Mouse (Mus musculus) urinary bladder, postnatal 36 days (tissue): ENCODE data around the gene Calm4.
A peak's percentile ranks its signal among the peaks of the same experiment; 100 is the strongest.

ENCODE experiments used
- DNase-seq, 2 experiments: peaks; one replicate each; pipeline ENCODE4 v3.0.0; 2022; ENCODE audit warnings: low spot score in 2 of 2, mixed read lengths in 1 of 2

Calm4 gene

GRCm38 (mm10) chr13:3856252-3856651 is 18.7 kb downstream of the Calm4 start:
- no peak for DNase-seq

GRCm38 (mm10) chr13:3861251-3861650 is 23.7 kb downstream of the Calm4 start:
- DNase-seq = no peak

GRCm38 (mm10) chr13:3862325-3862724 is 24.8 kb downstream of the Calm4 start:
- DNase-seq = no peak

GRCm38 (mm10) chr13:3862922-3863580 is 25.5 kb downstream of the Calm4 start:
- peak in 1 of 2 experiments; percentile 35 for DNase-seq

GRCm38 (mm10) chr13:3865648-3866354 is 28.2 kb downstream of the Calm4 start:
- DNase-seq = peak in 1 of 2 experiments; percentile 57

- no peak for DNase-seq
These were observed 28.9 kb downstream of the Calm4 start for GRCm38 (mm10) chr13:3866355-3867052.

GRCm38 (mm10) chr13:3867158-3867557 is 29.6 kb downstream of the Calm4 start:
- DNase-seq = no peak

GRCm38 (mm10) chr13:3869901-3870300 is 32.3 kb downstream of the Calm4 start:
- no peak for DNase-seq

GRCm38 (mm10) chr13:3872832-3873231 is 35.3 kb downstream of the Calm4 start:
- DNase-seq = no peak

- no peak for DNase-seq
These were observed 38.9 kb downstream of the Calm4 start for GRCm38 (mm10) chr13:3876448-3876847.

- peak in 1 of 2 experiments; percentile 47 for DNase-seq
These were observed 39.6 kb downstream of the Calm4 start for GRCm38 (mm10) chr13:3877185-3877584.

- no peak for DNase-seq
These were observed 40.2 kb downstream of the Calm4 start for GRCm38 (mm10) chr13:3877679-3878220.

- DNase-seq = no peak
These were observed 49.1 kb downstream of the Calm4 start for GRCm38 (mm10) chr13:3886663-3887062.
